Mouse (Mus musculus) embryonic facial prominence, embryonic 10.5 days (tissue): ENCODE results near the gene Sptb. TPM values are rescaled to one million over a fixed set of nuclear protein-coding genes. Genes with fewer than 3 reads are reported as not detected.

Experiments
- DNase-seq: peaks from one replicate; pipeline ENCODE4 v3.0.0-alpha.2; 2017; ENCODE audit warnings: low spot score
- H3K27ac ChIP-seq: fragments of 300-500 bp; sonication (generic); replicated peaks from 2 replicates; pipeline ENCODE4 v1.5.1; 2016; ENCODE audit warnings: mild to moderate bottlenecking
- H3K27me3 ChIP-seq: fragments of 300-500 bp; sonication (generic); replicated peaks from 2 replicates; pipeline ENCODE4 v1.6.1; 2016; ENCODE audit warnings: low read depth, mild to moderate bottlenecking; ENCODE audit not compliant: poor library complexity, severe bottlenecking
- H3K36me3 ChIP-seq: fragments of 300-500 bp; sonication (generic); replicated peaks from 2 replicates; pipeline ENCODE4 v1.6.1; 2016; ENCODE audit warnings: mild to moderate bottlenecking, moderate library complexity
- H3K4me1 ChIP-seq: fragments of 300-500 bp; sonication (generic); 2 replicates; pipeline ENCODE4 v1.6.1; 2016
- H3K4me3 ChIP-seq: fragments of 300-500 bp; sonication (generic); 2 replicates; pipeline ENCODE4 v1.5.1; 2016; ENCODE audit warnings: mild to moderate bottlenecking, moderate library complexity
- H3K9me3 ChIP-seq: fragments of 300-500 bp; sonication (generic); 2 replicates; pipeline ENCODE4 v1.6.1; 2016; ENCODE audit warnings: mild to moderate bottlenecking
- WGBS: fragments of 180-500 bp; shearing (Covaris S2); methylation state at CpG from one replicate; pipeline ENCODE4 v1.1.7; 2016; 5-methylcytosine and 5-hydroxymethylcytosine counted together
- polyA plus RNA-seq: library from polyadenylated mRNA; unstranded; fragments of >200 nt; fragmentation: Nextera tagmentation; extraction: Ambion mirVana; gene quantifications from 2 replicates; pipeline ENCODE4 v1.2.1, GENCODE M21; 2016

Sptb gene
- polyA plus RNA-seq, 1 experiment from 2014 or later: 4.5 TPM

GRCm38 (mm10) chr12:76618175-76618574 is 92.2 kb downstream of the Sptb start:
- H3K4me3 ChIP-seq: no peak overlapping the region
- no peaks in the 10 kb centered on the region for H3K27me3 ChIP-seq
- no peaks in the 10 kb centered on the region for H3K36me3 ChIP-seq
- H3K27ac ChIP-seq: peak overlapping the region; percentile 2; the same call in 1 of the 2 replicates
- WGBS: 72% methylated on average over 4 of the region's 4 CpGs
- peaks cover 43% of the 10 kb centered on the region for H3K4me1 ChIP-seq
- no peaks in the 10 kb centered on the region for H3K9me3 ChIP-seq
- no peak for DNase-seq

- DNase-seq: no peak
- Histone ChIP-seq H3K27ac (no peak overlapping the region), H3K36me3 (no peaks in the 10 kb centered on the region), H3K4me1 (peaks cover 37% of the 10 kb centered on the region), H3K9me3 (no peaks in the 10 kb centered on the region), H3K27me3 (no peaks in the 10 kb centered on the region), H3K4me3 (no peak overlapping the region)
- 81% methylated on average over 4 of the region's 4 CpGs for WGBS
Measured at GRCm38 (mm10) chr12:76615580-76615937, 94.8 kb downstream of the Sptb start.

- no peak for DNase-seq
- Histone ChIP-seq H3K4me1 (peaks cover 36% of the 10 kb centered on the region), H3K36me3 (no peaks in the 10 kb centered on the region), H3K9me3 (no peaks in the 10 kb centered on the region), H3K4me3 (no peak overlapping the region), H3K27ac (no peak overlapping the region), H3K27me3 (no peaks in the 10 kb centered on the region)
- 73% methylated on average over 12 of the region's 12 CpGs for WGBS
Measured at GRCm38 (mm10) chr12:76614868-76615579, 95.3 kb downstream of the Sptb start.

- H3K9me3 ChIP-seq: no peaks in the 10 kb centered on the region
- no peak overlapping the region for H3K27ac ChIP-seq
- peaks cover 16% of the 10 kb centered on the region for H3K4me1 ChIP-seq
- no peaks in the 10 kb centered on the region for H3K36me3 ChIP-seq
- H3K27me3 ChIP-seq: 0 out of 2 replicates have a peak, but pooled peaks cover 8% of the 10 kb centered on the region
- no peak overlapping the region for H3K4me3 ChIP-seq
- WGBS: 86% methylated on average over 12 of the region's 12 CpGs
- no peak for DNase-seq
Measured at GRCm38 (mm10) chr12:76612621-76613020, 97.7 kb downstream of the Sptb start.

- Histone ChIP-seq H3K36me3 (no peaks in the 10 kb centered on the region), H3K4me3 (no peak overlapping the region), H3K27ac (no peak overlapping the region; the same call in 1 of the 2 replicates), H3K4me1 (peaks cover 8% of the 10 kb centered on the region), H3K27me3 (0 out of 2 replicates have a peak, but pooled peaks cover 8% of the 10 kb centered on the region), H3K9me3 (no peaks in the 10 kb centered on the region)
- DNase-seq: no peak
- 81% methylated on average over 15 of the region's 15 CpGs for WGBS
Measured at GRCm38 (mm10) chr12:76608997-76609565, 101.3 kb downstream of the Sptb start.

GRCm38 (mm10) chr12:76608241-76608640 is 102.1 kb downstream of the Sptb start:
- Histone ChIP-seq H3K9me3 (no peaks in the 10 kb centered on the region), H3K27ac (no peak overlapping the region), H3K36me3 (no peaks in the 10 kb centered on the region), H3K27me3 (0 out of 2 replicates have a peak, but pooled peaks cover 8% of the 10 kb centered on the region), H3K4me1 (peaks cover 8% of the 10 kb centered on the region), H3K4me3 (no peak overlapping the region)
- no peak for DNase-seq
- WGBS: 89% methylated on average over 11 of the region's 11 CpGs

- Histone ChIP-seq H3K27me3 (0 out of 2 replicates have a peak, but pooled peaks cover 8% of the 10 kb centered on the region), H3K9me3 (no peaks in the 10 kb centered on the region), H3K4me1 (peaks cover 8% of the 10 kb centered on the region), H3K4me3 (no peak overlapping the region), H3K27ac (no peak overlapping the region), H3K36me3 (no peaks in the 10 kb centered on the region)
- no peak for DNase-seq
- 66% methylated on average over 3 of the region's 3 CpGs for WGBS
Measured at GRCm38 (mm10) chr12:76605837-76606236, 104.5 kb downstream of the Sptb start.

GRCm38 (mm10) chr12:76604546-76604945 is 105.8 kb downstream of the Sptb start:
- no peak overlapping the region for H3K4me3 ChIP-seq
- 44% methylated on average over 4 of the region's 4 CpGs for WGBS
- peaks cover 8% of the 10 kb centered on the region for H3K4me1 ChIP-seq
- H3K9me3 ChIP-seq: no peaks in the 10 kb centered on the region
- 0 out of 2 replicates have a peak, but pooled peaks cover 8% of the 10 kb centered on the region for H3K27me3 ChIP-seq
- DNase-seq: no peak
- no peak overlapping the region for H3K27ac ChIP-seq
- H3K36me3 ChIP-seq: no peaks in the 10 kb centered on the region

GRCm38 (mm10) chr12:76603779-76604178 is 106.6 kb downstream of the Sptb start:
- H3K27ac ChIP-seq: no peak overlapping the region
- H3K4me1 ChIP-seq: peaks cover 11% of the 10 kb centered on the region
- DNase-seq: no peak
- no peaks in the 10 kb centered on the region for H3K36me3 ChIP-seq
- no peak overlapping the region for H3K4me3 ChIP-seq
- H3K27me3 ChIP-seq: 0 out of 2 replicates have a peak, but pooled peaks cover 4% of the 10 kb centered on the region
- no peaks in the 10 kb centered on the region for H3K9me3 ChIP-seq
- 92% methylated on average over 9 of the region's 9 CpGs for WGBS

GRCm38 (mm10) chr12:76598196-76598928 is 112.0 kb downstream of the Sptb start:
- 71% methylated on average over 24 of the region's 24 CpGs for WGBS
- no peak overlapping the region for H3K27ac ChIP-seq

GRCm38 (mm10) chr12:76597577-76598100 is 112.7 kb downstream of the Sptb start:
- no peaks in the 10 kb centered on the region for H3K9me3 ChIP-seq
- no peak for DNase-seq
- H3K4me1 ChIP-seq: peaks cover 32% of the 10 kb centered on the region
- H3K4me3 ChIP-seq: no peak overlapping the region
- peaks cover 30% of the 10 kb centered on the region for H3K27me3 ChIP-seq
- H3K36me3 ChIP-seq: no peaks in the 10 kb centered on the region
- WGBS: 69% methylated on average over 15 of the region's 15 CpGs
- H3K27ac ChIP-seq: no peak overlapping the region

More at GRCm38 (mm10) chr12:76598196-76598928, 112.0 kb downstream of the Sptb start:
- no peak for DNase-seq
- Histone ChIP-seq H3K27me3 (peaks cover 25% of the 10 kb centered on the region; the same call in 1 of the 2 replicates), H3K4me1 (peaks cover 32% of the 10 kb centered on the region), H3K4me3 (no peak overlapping the region), H3K9me3 (no peaks in the 10 kb centered on the region), H3K36me3 (no peaks in the 10 kb centered on the region)

GRCm38 (mm10) chr12:76596292-76597023 is 113.9 kb downstream of the Sptb start:
- Histone ChIP-seq H3K9me3 (no peaks in the 10 kb centered on the region), H3K4me1 (peaks cover 32% of the 10 kb centered on the region), H3K4me3 (no peak overlapping the region), H3K27me3 (peaks cover 30% of the 10 kb centered on the region), H3K27ac (no peak overlapping the region), H3K36me3 (no peaks in the 10 kb centered on the region)
- 56% methylated on average over 15 of the region's 15 CpGs for WGBS
- peak; percentile 78 for DNase-seq
